Mouse (Mus musculus): ENCODE results near the gene Exosc2. TPM values are rescaled to one million over a fixed set of nuclear protein-coding genes. Genes with fewer than 3 reads are reported as not detected.

The Exosc2 gene
- polyA plus RNA-seq, 1 experiment from 2014 or later, result 59.9 TPM

- under 1% methylated on average over 48 of the region's 48 CpGs for WGBS
- peaks cover 96% of the 10 kb centered on the region for H3K27me3 ChIP-seq (replicated peaks)
- H3K9me3 ChIP-seq, result no peaks in the 10 kb centered on the region
- H3K4me1 ChIP-seq, result peaks cover 36% of the 10 kb centered on the region
- H3K27ac ChIP-seq, result no peak overlapping the region
- H3K36me3 ChIP-seq, result no peaks in the 10 kb centered on the region
- no peak overlapping the region for H3K9ac ChIP-seq
- no peak overlapping the region for H3K4me2 ChIP-seq
- H3K4me3 ChIP-seq (replicated peaks), result no peak overlapping the region
- ATAC-seq (ENCODE audit: insufficient read depth, low FRiP score, low read depth), result no peak
Observed at GRCm38 (mm10) chr2:31640609-31641507, 29.7 kb upstream of the Exosc2 start.

GRCm38 (mm10) chr2:31641508-31641830 is 29.0 kb upstream of the Exosc2 start:
- H3K27ac ChIP-seq, result no peak overlapping the region
- under 1% methylated on average over 11 of the region's 11 CpGs for WGBS
- no peaks in the 10 kb centered on the region for H3K9me3 ChIP-seq
- no peak for ATAC-seq (ENCODE audit: insufficient read depth, low FRiP score, low read depth)
- peaks cover 97% of the 10 kb centered on the region for H3K27me3 ChIP-seq (replicated peaks)
- no peak overlapping the region for H3K4me3 ChIP-seq (replicated peaks)
- H3K4me2 ChIP-seq, result no peak overlapping the region
- no peak overlapping the region for H3K9ac ChIP-seq
- peaks cover 30% of the 10 kb centered on the region for H3K4me1 ChIP-seq
- no peaks in the 10 kb centered on the region for H3K36me3 ChIP-seq

- Histone ChIP-seq H3K4me3 (replicated peaks) (no peak overlapping the region), H3K4me2 (no peak overlapping the region), H3K36me3 (no peaks in the 10 kb centered on the region), H3K4me1 (peaks cover 25% of the 10 kb centered on the region), H3K9me3 (no peaks in the 10 kb centered on the region), H3K27ac (no peak overlapping the region), H3K27me3 (replicated peaks) (peaks cover 97% of the 10 kb centered on the region), H3K9ac (no peak overlapping the region)
- ATAC-seq (ENCODE audit: insufficient read depth, low FRiP score, low read depth), result no peak
- 6% methylated on average over 18 of the region's 18 CpGs for WGBS
Observed at GRCm38 (mm10) chr2:31641929-31642328, 28.6 kb upstream of the Exosc2 start.

GRCm38 (mm10) chr2:31653971-31654853 is 16.3 kb upstream of the Exosc2 start:
- under 1% methylated on average over 105 of the region's 109 CpGs for WGBS
- no peaks in the 10 kb centered on the region for H3K36me3 ChIP-seq
- no peak for ATAC-seq (ENCODE audit: insufficient read depth, low FRiP score, low read depth)
- no peak overlapping the region for H3K9ac ChIP-seq
- H3K27me3 ChIP-seq (replicated peaks), result peaks cover 72% of the 10 kb centered on the region
- peak overlapping the region; percentile 99 for H3K4me2 ChIP-seq
- H3K27ac ChIP-seq, result no peak overlapping the region
- H3K4me1 ChIP-seq, result peaks cover 11% of the 10 kb centered on the region; the same call in 1 of the 2 replicates
- peak overlapping the region; percentile 52 for H3K4me3 ChIP-seq (replicated peaks)
- no peaks in the 10 kb centered on the region for H3K9me3 ChIP-seq

- Histone ChIP-seq H3K4me1 (peaks cover 11% of the 10 kb centered on the region; the same call in 1 of the 2 replicates), H3K36me3 (no peaks in the 10 kb centered on the region), H3K9me3 (no peaks in the 10 kb centered on the region), H3K9ac (no peak overlapping the region), H3K27me3 (replicated peaks) (peaks cover 64% of the 10 kb centered on the region), H3K4me3 (replicated peaks) (peak overlapping the region; percentile 52), H3K4me2 (peak overlapping the region; percentile 99), H3K27ac (no peak overlapping the region)
- WGBS, result 4% methylated on average over 22 of the region's 22 CpGs
- ATAC-seq (ENCODE audit: insufficient read depth, low FRiP score, low read depth), result no peak
Observed at GRCm38 (mm10) chr2:31654854-31655559, 15.5 kb upstream of the Exosc2 start.

GRCm38 (mm10) chr2:31656374-31656773 is 14.1 kb upstream of the Exosc2 start:
- H3K27me3 ChIP-seq (replicated peaks), result peaks cover 54% of the 10 kb centered on the region
- H3K27ac ChIP-seq, result no peak overlapping the region
- H3K36me3 ChIP-seq, result no peaks in the 10 kb centered on the region
- no peak overlapping the region for H3K4me2 ChIP-seq
- no peak overlapping the region for H3K9ac ChIP-seq
- no peak for ATAC-seq (ENCODE audit: insufficient read depth, low FRiP score, low read depth)
- H3K4me3 ChIP-seq (replicated peaks), result no peak overlapping the region
- H3K4me1 ChIP-seq, result peaks cover 11% of the 10 kb centered on the region; the same call in 1 of the 2 replicates
- H3K9me3 ChIP-seq, result no peaks in the 10 kb centered on the region
- WGBS, result 84% methylated on average over 7 of the region's 7 CpGs

GRCm38 (mm10) chr2:31662939-31663803 is 7.3 kb upstream of the Exosc2 start:
- WGBS, result 46% methylated on average over 8 of the region's 8 CpGs
- Histone ChIP-seq H3K4me3 (replicated peaks) (no peak overlapping the region), H3K27ac (no peak overlapping the region), H3K9ac (no peak overlapping the region), H3K27me3 (replicated peaks) (0 out of 2 replicates have a peak, but pooled peaks cover 4% of the 10 kb centered on the region), H3K36me3 (no peaks in the 10 kb centered on the region), H3K4me2 (no peak overlapping the region), H3K9me3 (no peaks in the 10 kb centered on the region), H3K4me1 (no peaks in the 10 kb centered on the region)
- ATAC-seq (ENCODE audit: insufficient read depth, low FRiP score, low read depth), result peak; percentile 43; the same call in 1 of the 2 replicates

- no peaks in the 10 kb centered on the region for H3K4me1 ChIP-seq
- no peak for ATAC-seq (ENCODE audit: insufficient read depth, low FRiP score, low read depth)
- H3K36me3 ChIP-seq, result no peaks in the 10 kb centered on the region
Observed at GRCm38 (mm10) chr2:31663804-31664180, 6.7 kb upstream of the Exosc2 start.

GRCm38 (mm10) chr2:31667332-31667731 is 3.2 kb upstream of the Exosc2 start:
- H3K9me3 ChIP-seq, result no peaks in the 10 kb centered on the region

More at GRCm38 (mm10) chr2:31663804-31664180, 6.7 kb upstream of the Exosc2 start:
- Histone ChIP-seq H3K27ac (no peak overlapping the region), H3K4me2 (no peak overlapping the region), H3K9me3 (no peaks in the 10 kb centered on the region), H3K9ac (no peak overlapping the region), H3K4me3 (replicated peaks) (no peak overlapping the region), H3K27me3 (replicated peaks) (0 out of 2 replicates have a peak, but pooled peaks cover 4% of the 10 kb centered on the region)
- WGBS, result 77% methylated on average over 1 of the region's 1 CpGs

GRCm38 (mm10) chr2:31678641-31679040 is 8.1 kb downstream of the Exosc2 start:
- H3K36me3 ChIP-seq, result peaks cover 57% of the 10 kb centered on the region
- WGBS, result 91% methylated on average over 6 of the region's 6 CpGs
- ATAC-seq (ENCODE audit: insufficient read depth, low FRiP score, low read depth), result no peak
- no peaks in the 10 kb centered on the region for H3K9me3 ChIP-seq
- no peaks in the 10 kb centered on the region for H3K27me3 ChIP-seq (replicated peaks)
- no peak overlapping the region for H3K9ac ChIP-seq
- H3K27ac ChIP-seq, result no peak overlapping the region
- H3K4me3 ChIP-seq (replicated peaks), result no peak overlapping the region
- H3K4me1 ChIP-seq, result no peaks in the 10 kb centered on the region
- H3K4me2 ChIP-seq, result no peak overlapping the region

More at GRCm38 (mm10) chr2:31667332-31667731, 3.2 kb upstream of the Exosc2 start:
- Histone ChIP-seq H3K9ac (no peak overlapping the region), H3K27ac (no peak overlapping the region), H3K4me2 (no peak overlapping the region), H3K27me3 (replicated peaks) (0 out of 2 replicates have a peak, but pooled peaks cover 4% of the 10 kb centered on the region), H3K4me1 (peaks cover 5% of the 10 kb centered on the region; the same call in 1 of the 2 replicates), H3K4me3 (replicated peaks) (no peak overlapping the region), H3K36me3 (no peaks in the 10 kb centered on the region)
- WGBS, result 33% methylated on average over 4 of the region's 4 CpGs
- ATAC-seq (ENCODE audit: insufficient read depth, low FRiP score, low read depth), result no peak
